Mouse (Mus musculus) MEL (cell line): Measurements from ENCODE around the gene Pde4dip. TPM values are rescaled to one million over a fixed set of nuclear protein-coding genes. Genes with fewer than 3 reads are reported as not detected.

Experiments
- DNase-seq: peaks from one replicate; pipeline ENCODE4 v3.0.0; 2011; ENCODE audit warnings: low read depth, low spot score
- H3K27ac ChIP-seq: 2 replicates; pipeline ENCODE4 v1.5.1; 2012; ENCODE audit warnings: low read depth, mild to moderate bottlenecking, control low read depth, low read length, moderate library complexity; ENCODE audit not compliant: control insufficient read depth
- H3K27me3 ChIP-seq, 2 experiments: fragments of 150-350 bp in 1 of 2; sonication (generic) in 1 of 2; 2 replicates each; pipeline ENCODE4 v1.6.1; 2012; ENCODE audit warnings: low read length in 2 of 2, mild to moderate bottlenecking in 2 of 2, improper control_type of control experiment in 1 of 2, moderate library complexity in 1 of 2; ENCODE audit not compliant: insufficient read depth in 2 of 2, control insufficient read depth in 1 of 2
- H3K36me3 ChIP-seq, 2 experiments: 2 replicates each; pipeline ENCODE4 v1.6.1; 2012 to 2014; ENCODE audit warnings: low read length in 2 of 2, improper control_type of control experiment in 1 of 2, inconsistent platforms in 1 of 2, mild to moderate bottlenecking in 1 of 2; ENCODE audit not compliant: insufficient read depth in 2 of 2, control insufficient read depth in 1 of 2
- H3K4me1 ChIP-seq, 2 experiments: fragments of 150-350 bp in 1 of 2; sonication (generic) in 1 of 2; 2 replicates each; pipeline ENCODE4 v1.6.1; 2012; ENCODE audit warnings: low read length in 2 of 2, improper control_type of control experiment in 1 of 2, mild to moderate bottlenecking in 1 of 2; ENCODE audit not compliant: insufficient read depth in 2 of 2, control insufficient read depth in 1 of 2
- H3K4me3 ChIP-seq, 2 experiments: fragments of 150-350 bp in 1 of 2; sonication (generic) in 1 of 2; 2 replicates each; pipeline ENCODE4 v1.5.1; 2012; ENCODE audit warnings: low read depth in 2 of 2, low read length in 2 of 2, mild to moderate bottlenecking in 2 of 2, moderate library complexity in 2 of 2, control low read depth in 1 of 2, improper control_type of control experiment in 1 of 2; ENCODE audit not compliant: control insufficient read depth in 1 of 2, insufficient read depth in 1 of 2
- H3K79me2 ChIP-seq: 2 replicates; pipeline ENCODE4 v1.6.1; 2012; ENCODE audit warnings: mild to moderate bottlenecking, low read length, moderate library complexity; ENCODE audit not compliant: control insufficient read depth, poor library complexity, insufficient read depth
- H3K9ac ChIP-seq: 2 replicates; pipeline ENCODE4 v1.6.1; 2012; ENCODE audit warnings: low read depth, mild to moderate bottlenecking, control low read depth, low read length, moderate library complexity; ENCODE audit not compliant: control insufficient read depth, poor library complexity, severe bottlenecking
- H3K9me3 ChIP-seq: fragments of 150-350 bp; sonication (generic); replicated peaks from 2 replicates; pipeline ENCODE4 v1.6.1; 2012; ENCODE audit warnings: mild to moderate bottlenecking, low read length, improper control_type of control experiment, moderate library complexity; ENCODE audit not compliant: insufficient read depth
- BHLHE40 ChIP-seq: IDR thresholded peaks from 2 replicates; pipeline ENCODE4 v1.6.1; 2012; ENCODE audit warnings: low read depth, mild to moderate bottlenecking, inconsistent platforms, low read length, improper control_type of control experiment, borderline replicate concordance
- CHD2 ChIP-seq: IDR thresholded peaks from 2 replicates; pipeline ENCODE4 v1.6.1; 2011; ENCODE audit warnings: low read length, improper control_type of control experiment
- CTCF ChIP-seq, 3 experiments: IDR thresholded peaks in 2 of 3; conservative IDR thresholded peaks in 1 of 3; 2 replicates each; pipeline ENCODE4 v1.5.1; 2011 to 2012; ENCODE audit warnings: low read length in 3 of 3, low read depth in 2 of 3, mild to moderate bottlenecking in 2 of 3, improper control_type of control experiment in 1 of 3, inconsistent platforms in 1 of 3, mixed read lengths in 1 of 3, moderate library complexity in 1 of 3; ENCODE audit not compliant: control insufficient read depth in 1 of 3, insufficient read depth in 1 of 3, poor library complexity in 1 of 3, severe bottlenecking in 1 of 3
- ELF1 ChIP-seq: IDR thresholded peaks from 2 replicates; pipeline ENCODE4 v1.6.1; 2014; ENCODE audit warnings: low read depth, mild to moderate bottlenecking, inconsistent platforms, low read length, improper control_type of control experiment, moderate library complexity
- EP300 ChIP-seq, 2 experiments: IDR thresholded peaks; 2 replicates each; pipeline ENCODE4 v1.6.1; 2011; ENCODE audit warnings: improper control_type of control experiment in 2 of 2, low read length in 2 of 2, low read depth in 1 of 2, mild to moderate bottlenecking in 1 of 2
- GABPA ChIP-seq: IDR thresholded peaks from 2 replicates; pipeline ENCODE4 v1.6.1; 2012; ENCODE audit warnings: low read depth, mild to moderate bottlenecking, inconsistent platforms, low read length, improper control_type of control experiment, moderate library complexity
- HCFC1 ChIP-seq: IDR thresholded peaks from 2 replicates; pipeline ENCODE4 v1.6.1; 2012; ENCODE audit warnings: low read depth, mild to moderate bottlenecking, inconsistent platforms, low read length, improper control_type of control experiment, moderate library complexity
- JUND ChIP-seq: IDR thresholded peaks from 2 replicates; pipeline ENCODE4 v1.6.1; 2011; ENCODE audit warnings: low read depth, mild to moderate bottlenecking, improper control_type of control experiment, low read length
- MAX ChIP-seq: IDR thresholded peaks from 2 replicates; pipeline ENCODE4 v1.6.1; 2011; ENCODE audit warnings: low read length, improper control_type of control experiment
- MAZ ChIP-seq: IDR thresholded peaks from 2 replicates; pipeline ENCODE4 v1.6.1; 2012; ENCODE audit warnings: low read depth, mild to moderate bottlenecking, inconsistent platforms, low read length, improper control_type of control experiment
- MEF2A ChIP-seq: IDR thresholded peaks from 2 replicates; pipeline ENCODE4 v1.6.1; 2014; ENCODE audit warnings: low read depth, mild to moderate bottlenecking, inconsistent platforms, low read length, improper control_type of control experiment; ENCODE audit not compliant: poor library complexity, insufficient replicate concordance, severe bottlenecking; ENCODE audit errors: extremely low read depth
- MYB ChIP-seq: IDR thresholded peaks from 2 replicates; pipeline ENCODE4 v1.6.1; 2011; ENCODE audit warnings: mild to moderate bottlenecking, low read depth, low read length, improper control_type of control experiment
- MYC ChIP-seq: IDR thresholded peaks from 2 replicates; pipeline ENCODE4 v1.6.1; 2011; ENCODE audit warnings: low read depth, mild to moderate bottlenecking, low read length, improper control_type of control experiment, moderate library complexity
- NELFE ChIP-seq: IDR thresholded peaks from 2 replicates; pipeline ENCODE4 v1.6.1; 2011; ENCODE audit warnings: low read depth, low read length, improper control_type of control experiment
- NRF1 ChIP-seq: IDR thresholded peaks from 2 replicates; pipeline ENCODE4 v1.6.1; 2014; ENCODE audit warnings: low read depth, mild to moderate bottlenecking, inconsistent platforms, low read length, improper control_type of control experiment, moderate library complexity; ENCODE audit not compliant: poor library complexity, insufficient read depth, severe bottlenecking
- POLR2A ChIP-seq, 2 experiments: IDR thresholded peaks; 2 replicates each; pipeline ENCODE4 v1.6.1; 2011 to 2012; ENCODE audit warnings: low read length in 2 of 2, mild to moderate bottlenecking in 2 of 2, control low read depth in 1 of 2, improper control_type of control experiment in 1 of 2, low read depth in 1 of 2, moderate library complexity in 1 of 2; ENCODE audit not compliant: control insufficient read depth in 1 of 2, insufficient read depth in 1 of 2, poor library complexity in 1 of 2
- POLR2AphosphoS2 ChIP-seq: IDR thresholded peaks from 2 replicates; pipeline ENCODE4 v1.6.1; 2011; ENCODE audit warnings: low read length, improper control_type of control experiment
- POLR2AphosphoS5 ChIP-seq: IDR thresholded peaks from 2 replicates; pipeline ENCODE4 v1.6.1; 2012; ENCODE audit warnings: low read depth, borderline replicate concordance, mild to moderate bottlenecking, inconsistent platforms, low read length, moderate library complexity, mixed read lengths
- RAD21 ChIP-seq: IDR thresholded peaks from 2 replicates; pipeline ENCODE4 v1.6.1; 2011; ENCODE audit warnings: mild to moderate bottlenecking, low read depth, low read length, improper control_type of control experiment
- RCOR1 ChIP-seq: IDR thresholded peaks from 2 replicates; pipeline ENCODE4 v1.6.1; 2012; ENCODE audit warnings: low read depth, mild to moderate bottlenecking, inconsistent platforms, low read length, improper control_type of control experiment
- SIN3A ChIP-seq: IDR thresholded peaks from 2 replicates; pipeline ENCODE4 v1.6.1; 2012; ENCODE audit warnings: low read length, improper control_type of control experiment, inconsistent platforms
- SMC3 ChIP-seq: IDR thresholded peaks from 2 replicates; pipeline ENCODE4 v1.6.1; 2011; ENCODE audit warnings: low read depth, low read length, improper control_type of control experiment
- TAL1 ChIP-seq: IDR thresholded peaks from 2 replicates; pipeline ENCODE4 v1.6.1; 2012; ENCODE audit warnings: mild to moderate bottlenecking, inconsistent platforms, low read length, moderate library complexity, mixed read lengths
- TBP ChIP-seq: IDR thresholded peaks from 2 replicates; pipeline ENCODE4 v1.8.0; 2011; ENCODE audit warnings: low read depth, low read length, improper control_type of control experiment
- TCF12 ChIP-seq: IDR thresholded peaks from 2 replicates; pipeline ENCODE4 v1.6.1; 2014; ENCODE audit warnings: low read depth, mild to moderate bottlenecking, inconsistent platforms, low read length, improper control_type of control experiment, moderate library complexity
- USF1 ChIP-seq: IDR thresholded peaks from 2 replicates; pipeline ENCODE4 v1.6.1; 2014; ENCODE audit warnings: low read depth, mild to moderate bottlenecking, inconsistent platforms, low read length, improper control_type of control experiment, moderate library complexity
- USF2 ChIP-seq, 2 experiments: IDR thresholded peaks; 2 replicates each; pipeline ENCODE4 v1.6.1; 2011 to 2012; ENCODE audit warnings: improper control_type of control experiment in 2 of 2, low read length in 2 of 2, borderline replicate concordance in 1 of 2, inconsistent platforms in 1 of 2, low read depth in 1 of 2, mild to moderate bottlenecking in 1 of 2; ENCODE audit not compliant: insufficient read depth in 1 of 2
- ZC3H11A ChIP-seq: IDR thresholded peaks from 2 replicates; pipeline ENCODE4 v1.6.1; 2012; ENCODE audit warnings: low read depth, mild to moderate bottlenecking, inconsistent platforms, low read length, improper control_type of control experiment
- ZKSCAN1 ChIP-seq: IDR thresholded peaks from 2 replicates; pipeline ENCODE4 v1.6.1; 2012; ENCODE audit warnings: low read depth, mild to moderate bottlenecking, inconsistent platforms, low read length, improper control_type of control experiment, moderate library complexity
- polyA plus RNA-seq, 2 experiments: library from polyadenylated mRNA; stranded (reverse) in 1 of 2; unstranded in 1 of 2; fragments of >175 nt in 1 of 2; fragments of >200 nt in 1 of 2; gene quantifications; 2 replicates each; pipeline versions ENCODE4 v1.2.1 to v1.2.4; 2012; ENCODE audit warnings: low replicate concordance in 2 of 2, low read depth in 1 of 2; ENCODE audit not compliant: insufficient read length in 2 of 2, insufficient read depth in 1 of 2, missing spikeins in 1 of 2
- total RNA-seq: library from RNA; depleted of rRNA; stranded (reverse); fragments of 300-350 nt; gene quantifications from 2 replicates; pipeline ENCODE4 v1.2.3, GENCODE M21; 2012

Pde4dip gene
- total and polyA plus RNA-seq, 3 experiments: 47.6 to 52.4 TPM; not detected in 1

GRCm38 (mm10) chr3:97681321-97682158, 207.0 kb downstream of the Pde4dip start (continued):
- TF ChIP-seq JUND (0 out of 2 replicates have a peak, but pooled peaks have one; percentile 36), SIN3A (peak; percentile 91), POLR2AphosphoS2 (no peak), MEF2A (no peak; the same call in 1 of the 2 replicates), CHD2 (no peak), POLR2AphosphoS5 (no peak), MAZ (peak; percentile 81; the same call in 1 of the 2 replicates), TAL1 (no peak), NRF1 (peak; percentile 30; the same call in 1 of the 2 replicates), MYC (peak; percentile 83), TBP (peak; percentile 100), MAX (peak; percentile 57), ZKSCAN1 (peak; percentile 34; the same call in 1 of the 2 replicates), GABPA (no peak), ZC3H11A (peak; percentile 92), USF2 (IDR thresholded peaks at IDR 0.05; ENCODE audit: borderline replicate concordance in 1 of 2, insufficient read depth in 1 of 2, low read depth in 1 of 2, low read length in 2 of 2) (no peak), MYB (no peak; the same call in 1 of the 2 replicates), POLR2A (IDR thresholded peaks at IDR 0.05; ENCODE audit: control insufficient read depth in 1 of 2, insufficient read depth in 1 of 2, low read depth in 1 of 2, low read length in 2 of 2, poor library complexity in 1 of 2) (no peak)

GRCm38 (mm10) chr3:97680631-97681320, 207.7 kb downstream of the Pde4dip start:
- DNase-seq: peak; percentile 98
- peak overlapping the region; percentile 67 to 80 for H3K4me3 ChIP-seq
- H3K9ac ChIP-seq: peak overlapping the region; percentile 72
- H3K4me1 ChIP-seq: peaks cover 2 to 12% of the 10 kb centered on the region in 2 experiments; a peak in 3 of 4 replicates
- no peaks in the 10 kb centered on the region; the same call in 1 of the 2 replicates for H3K79me2 ChIP-seq
- no peaks in the 10 kb centered on the region for H3K27me3 ChIP-seq
- no peaks in the 10 kb centered on the region for H3K9me3 ChIP-seq
- H3K36me3 ChIP-seq: peaks cover 0 to 5% of the 10 kb centered on the region in 2 experiments; a peak in 2 of 4 replicates
- H3K27ac ChIP-seq: peak overlapping the region; percentile 68
- TF ChIP-seq SIN3A (peak; percentile 96), GABPA (no peak), SMC3 (peak; percentile 95), RAD21 (peak; percentile 68), RCOR1 (peak; percentile 68), BHLHE40 (peak; percentile 63; the same call in 1 of the 2 replicates), HCFC1 (peak; percentile 76), TCF12 (peak; percentile 68), CTCF (IDR thresholded peaks at IDR 0.05 in 2 of 3, conservative IDR thresholded peaks at IDR 0.05 in 1 of 3; ENCODE audit: control insufficient read depth in 1 of 3, insufficient read depth in 1 of 3, low read depth in 2 of 3, low read length in 3 of 3, poor library complexity in 1 of 3, severe bottlenecking in 1 of 3) (peak in 2 of 3 experiments; percentile 98 to 100), NRF1 (peak; percentile 72), USF1 (peak; percentile 78), MEF2A (no peak), EP300 (IDR thresholded peaks at IDR 0.05; ENCODE audit: low read depth in 1 of 2, low read length in 2 of 2) (no peak), POLR2A (IDR thresholded peaks at IDR 0.05; ENCODE audit: control insufficient read depth in 1 of 2, insufficient read depth in 1 of 2, low read depth in 1 of 2, low read length in 2 of 2, poor library complexity in 1 of 2) (peak in 1 of 2 experiments; percentile 49; a peak in 1 of 4 replicates), MYC (peak; percentile 99), USF2 (IDR thresholded peaks at IDR 0.05; ENCODE audit: borderline replicate concordance in 1 of 2, insufficient read depth in 1 of 2, low read depth in 1 of 2, low read length in 2 of 2) (no peak), NELFE (0 out of 2 replicates have a peak, but pooled peaks have one; percentile 12), ELF1 (no peak; the same call in 1 of the 2 replicates), TAL1 (no peak)
